21 mouse cellular contexts compared by ENCODE assay signal in genomic region chr14:39781849-39782248, GRCm38 (mm10).
DNase-seq lines count a peak whose midpoint lies in the region; ATAC-seq and TF ChIP-seq lines count a peak whose summit lies in the region.
"Had no signal": no experiment of that assay in that cellular context is flagged by ENCODE, and none has a peak within 500 bp of the region (broad histone marks: within the 10 kb centered on the region; RNA-seq: fewer than 3 reads in every experiment).

No protein-coding gene starts in this region.

- H3K27me3 ChIP-seq in intestine, postnatal 0 days (replicated peaks; ENCODE audit: control insufficient read depth, insufficient read depth, low read length) = no peaks in the 10 kb centered on the region
- no peaks in the 10 kb centered on the region for H3K27me3 ChIP-seq in intestine, embryonic 16.5 days (replicated peaks; ENCODE audit: control insufficient read depth, insufficient read depth, low read length)
- H3K27me3 ChIP-seq: forebrain, embryonic 12.5 days; intestine, embryonic 15.5 days; kidney, embryonic 15.5 days; limb, embryonic 15.5 days; liver, embryonic 15.5 days; midbrain, embryonic 13.5 days had no signal

- H3K9ac ChIP-seq in intestine, postnatal 0 days (ENCODE audit: low read depth, low read length) = no peak overlapping the region
- H3K9ac ChIP-seq in intestine, embryonic 16.5 days (ENCODE audit: low read depth, low read length) = no peak overlapping the region
- H3K9ac ChIP-seq: forebrain, embryonic 12.5 days; hindbrain, embryonic 14.5 days; intestine, embryonic 15.5 days; kidney, embryonic 15.5 days; limb, embryonic 15.5 days; liver, embryonic 15.5 days; midbrain, embryonic 13.5 days had no signal

- H3K4me1 ChIP-seq in intestine, postnatal 0 days (replicated peaks; ENCODE audit: control insufficient read depth, insufficient read depth, low read length) = no peaks in the 10 kb centered on the region
- H3K4me1 ChIP-seq in intestine, embryonic 16.5 days (ENCODE audit: control insufficient read depth, insufficient read depth, low read length) = no peaks in the 10 kb centered on the region
- H3K4me1 ChIP-seq: forebrain, embryonic 12.5 days; intestine, embryonic 15.5 days; kidney, embryonic 15.5 days; limb, embryonic 15.5 days; liver, embryonic 15.5 days; midbrain, embryonic 13.5 days had no signal

- TF ChIP-seq CTCF in intestine, postnatal 0 days (IDR thresholded peaks at IDR 0.05; ENCODE audit: low read depth) = peak; percentile 48

- peak; percentile 1 for DNase-seq in embryo, embryonic 11 days
- no peak for DNase-seq in embryo, embryonic 9.5 days (ENCODE audit: extremely low spot score)
- DNase-seq in 3T3-L1 (ENCODE audit: low read depth, low spot score) (peak; percentile 2), R1 (ENCODE audit: low read depth, low spot score) (peak; percentile 8)
- no peak for DNase-seq in thymus, postnatal 0 days (ENCODE audit: low spot score)
- no peak for DNase-seq in yolk sac, embryonic 10.5 days (ENCODE audit: low spot score)
- DNase-seq: cerebellum, adult 8-10 months; gastrocnemius, postnatal 36 days; layer of hippocampus, postnatal 36 days; right cerebral cortex, postnatal 4 days had no signal

- no peak for ATAC-seq in intestine, postnatal 0 days
- no peak for ATAC-seq in intestine, embryonic 16.5 days
- ATAC-seq: activated CD4-positive, CD25-positive, alpha-beta regulatory T cell, adult 4 months; intestine, embryonic 15.5 days; midbrain, embryonic 13.5 days had no signal

- no peaks in the 10 kb centered on the region for H3K9me3 ChIP-seq in intestine, postnatal 0 days (ENCODE audit: control insufficient read depth)
- H3K9me3 ChIP-seq in intestine, embryonic 16.5 days (ENCODE audit: control insufficient read depth, low read length) = no peaks in the 10 kb centered on the region
- H3K9me3 ChIP-seq: forebrain, embryonic 12.5 days; intestine, embryonic 15.5 days; kidney, embryonic 15.5 days; limb, embryonic 15.5 days; liver, embryonic 15.5 days; midbrain, embryonic 13.5 days had no signal

- no peak overlapping the region for H3K4me2 ChIP-seq in intestine, postnatal 0 days (replicated peaks; ENCODE audit: low read depth)
- H3K4me2 ChIP-seq in intestine, embryonic 16.5 days (ENCODE audit: low read depth, low read length) = no peak overlapping the region
- H3K4me2 ChIP-seq: forebrain, embryonic 12.5 days; heart, embryonic 11.5 days; hindbrain, embryonic 14.5 days; intestine, embryonic 15.5 days; kidney, embryonic 15.5 days; limb, embryonic 15.5 days; liver, embryonic 15.5 days; midbrain, embryonic 13.5 days had no signal

- no peak overlapping the region for H3K4me3 ChIP-seq in intestine, postnatal 0 days (ENCODE audit: low read depth, low read length)
- H3K4me3 ChIP-seq in intestine, embryonic 16.5 days (ENCODE audit: low read length) = no peak overlapping the region
- H3K4me3 ChIP-seq: forebrain, embryonic 12.5 days; intestine, embryonic 15.5 days; kidney, embryonic 15.5 days; limb, embryonic 15.5 days; liver, embryonic 15.5 days; midbrain, embryonic 13.5 days had no signal

- no peak overlapping the region for H3K27ac ChIP-seq in intestine, postnatal 0 days (ENCODE audit: low read depth, low read length)
- no peak overlapping the region for H3K27ac ChIP-seq in intestine, embryonic 16.5 days (ENCODE audit: low read length)
- H3K27ac ChIP-seq: forebrain, embryonic 12.5 days; hindbrain, embryonic 14.5 days; intestine, embryonic 15.5 days; kidney, embryonic 15.5 days; limb, embryonic 15.5 days; liver, embryonic 15.5 days; midbrain, embryonic 13.5 days had no signal

- H3K36me3 ChIP-seq in intestine, postnatal 0 days (ENCODE audit: control insufficient read depth, insufficient read depth) = no peaks in the 10 kb centered on the region
- no peaks in the 10 kb centered on the region for H3K36me3 ChIP-seq in intestine, embryonic 16.5 days (ENCODE audit: control insufficient read depth, insufficient read depth, low read length)
- H3K36me3 ChIP-seq: forebrain, embryonic 12.5 days; intestine, embryonic 15.5 days; kidney, embryonic 15.5 days; limb, embryonic 15.5 days; liver, embryonic 15.5 days; midbrain, embryonic 13.5 days had no signal

Comparison
In these comparisons a context has a peak if more than half of its experiments do, and no peak if none do; other contexts are left out.
1. DNase-seq: peak in embryo, embryonic 11 days (single experiment), 3T3-L1 (single experiment) and R1 (single experiment); none in embryo, embryonic 9.5 days (single experiment), thymus, postnatal 0 days (single experiment) and yolk sac, embryonic 10.5 days (single experiment).